Mouse (Mus musculus): Measurements from ENCODE around the gene Prkar1a. TPM values are rescaled to one million over a fixed set of nuclear protein-coding genes. Genes with fewer than 3 reads are reported as not detected.
A peak's percentile ranks its signal among the peaks of the same experiment; 100 is the strongest.

The Prkar1a gene
- polyA plus RNA-seq, 1 experiment from 2014 or later = 485 TPM

- 76% methylated on average over 11 of the region's 11 CpGs for WGBS
- Histone ChIP-seq H3K27me3 (ENCODE audit: control insufficient read depth, insufficient read depth, low read length) (no peaks in the 10 kb centered on the region), H3K4me3 (ENCODE audit: low read length) (no peak overlapping the region), H3K27ac (ENCODE audit: low read length) (no peak overlapping the region), H3K9ac (ENCODE audit: low read length) (no peak overlapping the region), H3K4me2 (ENCODE audit: low read depth, low read length) (no peak overlapping the region), H3K9me3 (replicated peaks; ENCODE audit: control insufficient read depth, low read length) (no peaks in the 10 kb centered on the region), H3K4me1 (ENCODE audit: control insufficient read depth, insufficient read depth, low read length) (peaks cover 18% of the 10 kb centered on the region), H3K36me3 (ENCODE audit: control insufficient read depth, insufficient read depth) (peaks cover 11% of the 10 kb centered on the region)
- ATAC-seq (replicated peaks; ENCODE audit: extremely low read depth, insufficient read depth, low FRiP score) = no peak
Measured at GRCm38 (mm10) chr11:109674542-109674941, 25.3 kb downstream of the Prkar1a start.

- no peak overlapping the region for H3K4me3 ChIP-seq (ENCODE audit: low read length)
- no peaks in the 10 kb centered on the region for H3K9me3 ChIP-seq (replicated peaks; ENCODE audit: control insufficient read depth, low read length)
- H3K27ac ChIP-seq (ENCODE audit: low read length) = no peak overlapping the region
- no peak overlapping the region for H3K9ac ChIP-seq (ENCODE audit: low read length)
- no peaks in the 10 kb centered on the region for H3K27me3 ChIP-seq (ENCODE audit: control insufficient read depth, insufficient read depth, low read length)
- no peak for ATAC-seq (replicated peaks; ENCODE audit: extremely low read depth, insufficient read depth, low FRiP score)
- H3K4me1 ChIP-seq (ENCODE audit: control insufficient read depth, insufficient read depth, low read length) = peaks cover 15% of the 10 kb centered on the region
- H3K4me2 ChIP-seq (ENCODE audit: low read depth, low read length) = no peak overlapping the region
- WGBS = 83% methylated on average over 3 of the region's 3 CpGs
- peaks cover 5% of the 10 kb centered on the region for H3K36me3 ChIP-seq (ENCODE audit: control insufficient read depth, insufficient read depth)
Measured at GRCm38 (mm10) chr11:109675208-109675607, 26.0 kb downstream of the Prkar1a start.

GRCm38 (mm10) chr11:109675771-109676170, 26.6 kb downstream of the Prkar1a start:
- Histone ChIP-seq H3K9ac (ENCODE audit: low read length) (no peak overlapping the region), H3K4me2 (ENCODE audit: low read depth, low read length) (no peak overlapping the region), H3K9me3 (replicated peaks; ENCODE audit: control insufficient read depth, low read length) (no peaks in the 10 kb centered on the region), H3K4me1 (ENCODE audit: control insufficient read depth, insufficient read depth, low read length) (peaks cover 13% of the 10 kb centered on the region), H3K27ac (ENCODE audit: low read length) (no peak overlapping the region), H3K27me3 (ENCODE audit: control insufficient read depth, insufficient read depth, low read length) (no peaks in the 10 kb centered on the region), H3K36me3 (ENCODE audit: control insufficient read depth, insufficient read depth) (peaks cover under 1% of the 10 kb centered on the region; the same call in 1 of the 2 replicates), H3K4me3 (ENCODE audit: low read length) (no peak overlapping the region)
- WGBS = 89% methylated on average over 9 of the region's 9 CpGs
- ATAC-seq (replicated peaks; ENCODE audit: extremely low read depth, insufficient read depth, low FRiP score) = no peak

DNA sequence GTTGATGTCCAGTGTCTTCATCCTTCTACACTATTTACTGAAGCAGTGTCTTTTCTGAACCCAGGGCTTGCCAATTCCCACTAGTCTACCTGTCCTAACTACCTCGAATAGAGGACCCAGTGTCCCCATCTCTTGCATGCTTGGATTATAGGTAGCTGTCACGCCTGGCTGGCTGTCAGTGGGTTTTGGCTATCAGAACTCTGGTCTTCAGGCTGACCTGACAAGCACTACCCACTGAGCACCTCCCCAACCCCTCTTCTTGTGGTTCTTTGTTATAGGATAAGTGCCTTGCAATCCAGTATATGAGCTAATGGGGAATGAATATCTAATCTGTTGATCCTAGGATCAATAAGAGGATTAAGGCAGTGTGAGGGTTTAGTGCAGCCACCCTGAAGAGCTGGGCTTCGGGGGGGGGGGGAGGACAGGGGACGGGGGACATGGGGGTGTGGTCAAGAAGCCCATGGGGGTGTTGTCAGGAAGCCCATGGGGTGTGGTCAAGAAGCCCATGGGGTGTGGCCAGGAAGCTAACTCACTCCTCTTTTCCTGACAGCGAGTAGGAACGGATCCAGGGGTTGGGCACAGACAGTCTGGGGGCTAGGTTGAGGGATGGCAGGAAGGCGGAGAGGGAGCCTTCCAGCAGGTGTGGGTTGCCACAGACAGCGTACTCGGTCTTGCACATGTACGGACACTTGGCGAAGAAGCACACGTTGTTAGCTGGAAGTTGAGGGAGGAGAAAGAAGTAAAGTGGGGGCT, 27.6 kb downstream of the Prkar1a start:
- Histone ChIP-seq H3K4me3 (ENCODE audit: low read length) (no peak overlapping the region), H3K9ac (ENCODE audit: low read length) (no peak overlapping the region), H3K9me3 (replicated peaks; ENCODE audit: control insufficient read depth, low read length) (no peaks in the 10 kb centered on the region), H3K36me3 (ENCODE audit: control insufficient read depth, insufficient read depth) (no peaks in the 10 kb centered on the region), H3K27me3 (ENCODE audit: control insufficient read depth, insufficient read depth, low read length) (no peaks in the 10 kb centered on the region), H3K4me2 (ENCODE audit: low read depth, low read length) (no peak overlapping the region), H3K4me1 (ENCODE audit: control insufficient read depth, insufficient read depth, low read length) (peaks cover 22% of the 10 kb centered on the region), H3K27ac (ENCODE audit: low read length) (no peak overlapping the region)
- WGBS = 74% methylated on average over 12 of the region's 12 CpGs
- no peak for ATAC-seq (replicated peaks; ENCODE audit: extremely low read depth, insufficient read depth, low FRiP score)

DNA sequence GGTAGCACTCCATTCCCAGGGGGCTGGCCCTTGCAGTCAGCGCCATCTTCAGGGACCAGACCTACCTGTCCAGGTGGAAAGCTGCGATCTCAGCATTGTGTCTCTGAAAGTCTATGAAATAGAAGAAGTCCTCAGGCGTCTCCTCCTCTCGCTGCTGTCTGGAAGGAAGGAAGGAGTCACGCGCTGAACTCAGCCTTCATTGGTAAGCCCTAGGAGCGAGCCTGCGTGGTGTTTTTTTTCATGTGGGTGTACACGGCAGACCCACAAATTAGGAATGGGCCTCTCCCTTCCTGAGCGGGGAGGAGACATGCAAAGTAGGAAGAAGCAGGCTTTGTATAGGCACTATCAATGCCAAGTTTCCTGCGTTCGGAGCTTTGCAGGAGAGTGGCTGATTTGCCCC, 29.1 kb downstream of the Prkar1a start:
- Histone ChIP-seq H3K9me3 (replicated peaks; ENCODE audit: control insufficient read depth, low read length) (no peaks in the 10 kb centered on the region), H3K27me3 (ENCODE audit: control insufficient read depth, insufficient read depth, low read length) (no peaks in the 10 kb centered on the region), H3K27ac (ENCODE audit: low read length) (no peak overlapping the region), H3K4me1 (ENCODE audit: control insufficient read depth, insufficient read depth, low read length) (peaks cover 16% of the 10 kb centered on the region), H3K4me3 (ENCODE audit: low read length) (no peak overlapping the region), H3K4me2 (ENCODE audit: low read depth, low read length) (no peak overlapping the region), H3K9ac (ENCODE audit: low read length) (no peak overlapping the region), H3K36me3 (ENCODE audit: control insufficient read depth, insufficient read depth) (no peaks in the 10 kb centered on the region)
- 75% methylated on average over 12 of the region's 12 CpGs for WGBS
- ATAC-seq (replicated peaks; ENCODE audit: extremely low read depth, insufficient read depth, low FRiP score) = no peak

- peaks cover 16% of the 10 kb centered on the region for H3K4me1 ChIP-seq (ENCODE audit: control insufficient read depth, insufficient read depth, low read length)
- H3K36me3 ChIP-seq (ENCODE audit: control insufficient read depth, insufficient read depth) = no peaks in the 10 kb centered on the region
- 0 out of 2 replicates have a peak, but pooled peaks have one; percentile 40 for ATAC-seq (replicated peaks; ENCODE audit: extremely low read depth, insufficient read depth, low FRiP score)
- no peak overlapping the region for H3K4me3 ChIP-seq (ENCODE audit: low read length)
- H3K27ac ChIP-seq (ENCODE audit: low read length) = 0 out of 2 replicates have a peak overlapping the region, but pooled peaks have one; percentile 7
- H3K4me2 ChIP-seq (ENCODE audit: low read depth, low read length) = no peak overlapping the region
- no peaks in the 10 kb centered on the region for H3K27me3 ChIP-seq (ENCODE audit: control insufficient read depth, insufficient read depth, low read length)
- H3K9ac ChIP-seq (ENCODE audit: low read length) = no peak overlapping the region
- WGBS = 29% methylated on average over 9 of the region's 9 CpGs
- H3K9me3 ChIP-seq (replicated peaks; ENCODE audit: control insufficient read depth, low read length) = no peaks in the 10 kb centered on the region
Measured at GRCm38 (mm10) chr11:109680934-109681333, 31.7 kb downstream of the Prkar1a start.

DNA sequence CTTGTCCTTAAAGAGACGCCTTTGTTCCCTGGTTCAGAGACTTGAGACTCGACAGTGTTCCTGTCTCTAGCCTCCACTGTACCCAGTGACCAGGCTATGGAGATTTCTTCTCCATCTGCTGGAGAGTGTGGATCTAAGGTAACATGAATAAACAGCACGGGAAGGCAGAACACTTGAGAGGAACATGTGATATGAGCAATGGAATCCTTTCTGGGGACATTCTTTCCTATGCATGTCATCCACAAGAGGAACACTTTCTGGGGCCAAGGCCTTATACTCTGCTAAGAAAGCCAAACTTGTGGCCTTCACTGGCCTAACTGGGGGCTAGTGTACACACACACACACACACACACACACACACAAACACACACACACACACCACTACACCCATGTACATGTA, 32.4 kb downstream of the Prkar1a start:
- Histone ChIP-seq H3K9ac (ENCODE audit: low read length) (no peak overlapping the region), H3K9me3 (replicated peaks; ENCODE audit: control insufficient read depth, low read length) (no peaks in the 10 kb centered on the region), H3K4me3 (ENCODE audit: low read length) (no peak overlapping the region), H3K36me3 (ENCODE audit: control insufficient read depth, insufficient read depth) (no peaks in the 10 kb centered on the region), H3K4me2 (ENCODE audit: low read depth, low read length) (no peak overlapping the region), H3K27ac (ENCODE audit: low read length) (peak overlapping the region; percentile 67), H3K27me3 (ENCODE audit: control insufficient read depth, insufficient read depth, low read length) (no peaks in the 10 kb centered on the region), H3K4me1 (ENCODE audit: control insufficient read depth, insufficient read depth, low read length) (peaks cover 13% of the 10 kb centered on the region)
- ATAC-seq (replicated peaks; ENCODE audit: extremely low read depth, insufficient read depth, low FRiP score) = peak; percentile 64
- whole genome bisulfite sequencing = 38% methylated on average over 3 of the region's 3 CpGs

GRCm38 (mm10) chr11:109682221-109682620, 33.0 kb downstream of the Prkar1a start:
- no peak overlapping the region for H3K4me3 ChIP-seq (ENCODE audit: low read length)
- ATAC-seq (replicated peaks; ENCODE audit: extremely low read depth, insufficient read depth, low FRiP score) = no peak
- no peaks in the 10 kb centered on the region for H3K9me3 ChIP-seq (replicated peaks; ENCODE audit: control insufficient read depth, low read length)
- no peak overlapping the region for H3K4me2 ChIP-seq (ENCODE audit: low read depth, low read length)
- H3K27me3 ChIP-seq (ENCODE audit: control insufficient read depth, insufficient read depth, low read length) = no peaks in the 10 kb centered on the region
- WGBS = 93% methylated on average over 6 of the region's 6 CpGs
- no peak overlapping the region for H3K27ac ChIP-seq (ENCODE audit: low read length)
- H3K9ac ChIP-seq (ENCODE audit: low read length) = no peak overlapping the region
- H3K4me1 ChIP-seq (ENCODE audit: control insufficient read depth, insufficient read depth, low read length) = peaks cover 13% of the 10 kb centered on the region
- no peaks in the 10 kb centered on the region for H3K36me3 ChIP-seq (ENCODE audit: control insufficient read depth, insufficient read depth)

- H3K27me3 ChIP-seq (ENCODE audit: control insufficient read depth, insufficient read depth, low read length) = no peaks in the 10 kb centered on the region
- ATAC-seq (replicated peaks; ENCODE audit: extremely low read depth, insufficient read depth, low FRiP score) = no peak
- no peaks in the 10 kb centered on the region for H3K4me1 ChIP-seq (ENCODE audit: control insufficient read depth, insufficient read depth, low read length)
- H3K4me3 ChIP-seq (ENCODE audit: low read length) = no peak overlapping the region
- H3K36me3 ChIP-seq (ENCODE audit: control insufficient read depth, insufficient read depth) = no peaks in the 10 kb centered on the region
- no peak overlapping the region for H3K27ac ChIP-seq (ENCODE audit: low read length)
- peaks cover 3% of the 10 kb centered on the region; the same call in 1 of the 2 replicates for H3K9me3 ChIP-seq (replicated peaks; ENCODE audit: control insufficient read depth, low read length)
- no peak overlapping the region for H3K9ac ChIP-seq (ENCODE audit: low read length)
- no peak overlapping the region for H3K4me2 ChIP-seq (ENCODE audit: low read depth, low read length)
- WGBS = 69% methylated on average over 4 of the region's 4 CpGs
Measured at GRCm38 (mm10) chr11:109689539-109689938, 40.3 kb downstream of the Prkar1a start.
